Mouse (Mus musculus) adipocyte (in vitro differentiated cells): ENCODE data around the gene Ripk1.
"Not testable (repeated sequence)": the region's sequence is repeated elsewhere in the genome, so short reads cannot be mapped to it uniquely, and the experiment has no call there.

Experiments used
- DNase-seq: peaks from one replicate; pipeline ENCODE4 v3.0.0-alpha.2; 2016; ENCODE audit warnings: low spot score

Ripk1 gene

DNA sequence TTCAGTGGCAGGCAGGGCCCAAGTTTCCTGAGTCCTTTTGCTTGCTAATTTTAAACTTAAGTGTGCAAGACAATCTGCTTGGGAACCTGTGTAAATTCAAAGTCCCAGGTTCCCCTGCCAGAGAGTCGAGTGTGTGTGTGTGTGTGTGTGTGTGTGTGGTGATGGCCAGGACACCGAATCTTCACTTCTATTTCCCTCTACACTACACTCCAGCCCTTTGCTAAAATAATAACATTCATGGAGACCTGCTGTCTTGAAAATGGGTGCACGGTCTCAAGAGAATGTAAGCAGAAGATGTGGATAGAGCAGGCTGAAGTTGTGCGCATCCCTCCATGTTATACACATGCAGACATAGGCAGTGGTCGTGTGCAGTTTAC is 35.9 kb downstream of the Ripk1 start:
- no peak for DNase-seq

DNA sequence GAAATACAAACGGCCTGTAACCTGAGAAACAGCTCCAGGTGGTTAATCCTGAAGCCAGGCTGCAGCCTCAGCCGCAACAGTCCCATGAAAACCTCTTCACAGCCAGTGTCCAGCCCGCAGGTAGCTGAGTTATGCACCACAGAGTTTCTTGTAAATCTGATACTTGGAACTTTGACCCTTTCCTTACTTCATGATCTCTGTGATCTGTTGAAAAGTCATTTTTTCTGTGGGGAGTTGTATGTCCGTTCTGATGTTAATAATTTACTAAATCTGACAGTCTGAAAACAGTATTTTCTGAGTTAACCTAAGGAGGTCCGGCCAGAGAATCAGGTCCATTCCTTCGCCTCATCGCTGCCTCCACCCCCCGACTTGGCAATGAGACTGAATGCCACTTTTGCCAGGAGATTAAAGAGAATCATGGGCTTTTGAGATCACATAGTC is 36.8 kb downstream of the Ripk1 start:
- no peak for DNase-seq

DNA sequence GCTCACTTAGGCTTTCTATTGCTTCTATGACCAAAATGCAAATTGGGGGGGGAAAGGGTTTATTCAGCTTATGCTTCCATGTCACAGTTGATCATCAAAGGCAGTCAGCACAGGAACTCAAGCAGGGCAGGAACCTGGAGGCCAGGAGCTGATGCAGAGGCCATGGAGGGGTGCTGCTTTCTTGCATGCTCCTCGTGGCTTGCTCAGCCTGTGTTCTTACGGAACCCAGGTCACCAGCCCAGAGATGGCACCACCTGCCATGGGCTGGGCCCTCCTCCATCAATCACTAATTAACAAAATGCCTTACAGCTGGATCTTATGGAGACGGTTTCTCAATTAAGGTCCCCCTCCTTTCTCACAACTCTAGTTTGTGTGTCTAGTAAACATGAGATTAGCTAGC is 37.9 kb downstream of the Ripk1 start:
- no peak for DNase-seq

DNA sequence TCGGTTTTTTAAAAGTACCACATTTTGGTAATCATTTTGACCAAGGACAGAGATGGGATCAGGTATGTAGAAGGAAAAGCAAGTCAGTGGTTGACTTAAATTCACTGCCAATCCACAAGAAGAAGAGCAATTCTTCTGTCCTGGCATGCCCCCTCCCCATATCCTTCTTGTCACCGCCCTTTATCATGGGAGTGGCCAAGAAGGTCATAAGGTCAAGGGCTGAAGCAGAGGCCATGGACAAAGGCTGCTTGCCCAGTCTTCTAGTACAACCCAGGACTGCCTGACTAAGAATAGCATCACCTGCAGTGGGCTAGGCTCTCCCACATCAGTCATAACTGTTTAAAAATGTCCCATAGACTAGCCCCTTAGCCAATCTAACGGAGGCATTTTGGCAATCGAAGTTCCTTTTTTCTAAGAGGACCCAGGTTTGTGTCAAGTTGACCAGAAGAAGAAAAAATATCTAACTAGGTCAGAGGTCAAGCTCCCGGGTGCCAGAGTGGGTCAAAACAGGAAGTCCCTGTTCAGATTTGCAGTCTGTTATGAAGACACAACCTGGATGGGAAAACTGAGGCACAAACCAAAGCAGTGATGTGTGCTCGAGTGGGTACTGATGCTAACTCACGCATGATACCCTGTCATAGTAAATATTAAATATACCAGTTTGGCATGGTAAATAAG is 41.7 kb downstream of the Ripk1 start:
- DNase-seq = no peak

DNA sequence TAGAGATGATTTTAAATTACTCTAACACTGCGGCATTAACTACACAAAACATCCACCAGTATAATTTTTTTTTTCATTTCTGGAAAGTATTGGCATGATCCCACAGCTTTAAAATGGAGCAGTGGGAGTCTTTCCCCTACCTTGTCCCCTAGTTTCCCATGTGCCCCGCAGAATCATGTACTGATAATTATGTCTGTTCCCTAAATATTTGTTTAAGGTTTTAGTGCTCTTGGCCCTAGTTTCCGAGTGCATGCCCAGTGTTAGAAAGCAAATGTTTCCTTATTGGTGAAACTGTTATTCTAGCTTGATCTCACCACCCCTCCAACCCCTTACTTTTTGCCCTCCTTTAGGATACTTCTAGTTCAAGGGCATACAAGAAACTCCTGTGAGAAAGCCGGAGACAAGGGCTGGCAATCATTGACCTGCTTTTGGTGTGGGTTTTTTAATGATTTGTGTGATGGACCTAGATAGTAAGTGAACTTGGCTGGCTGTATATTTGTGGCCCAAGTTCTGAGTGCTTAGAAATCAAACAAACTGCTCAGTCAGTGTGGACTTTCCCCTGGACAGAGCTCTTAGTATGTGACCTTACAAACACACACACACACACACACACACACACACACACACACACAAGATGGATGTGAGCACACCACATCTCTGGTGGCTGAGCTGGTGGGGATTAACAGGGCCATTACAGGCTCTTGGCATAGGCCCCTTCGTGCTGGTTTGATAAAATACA is 43.5 kb downstream of the Ripk1 start:
- no peak for DNase-seq

DNA sequence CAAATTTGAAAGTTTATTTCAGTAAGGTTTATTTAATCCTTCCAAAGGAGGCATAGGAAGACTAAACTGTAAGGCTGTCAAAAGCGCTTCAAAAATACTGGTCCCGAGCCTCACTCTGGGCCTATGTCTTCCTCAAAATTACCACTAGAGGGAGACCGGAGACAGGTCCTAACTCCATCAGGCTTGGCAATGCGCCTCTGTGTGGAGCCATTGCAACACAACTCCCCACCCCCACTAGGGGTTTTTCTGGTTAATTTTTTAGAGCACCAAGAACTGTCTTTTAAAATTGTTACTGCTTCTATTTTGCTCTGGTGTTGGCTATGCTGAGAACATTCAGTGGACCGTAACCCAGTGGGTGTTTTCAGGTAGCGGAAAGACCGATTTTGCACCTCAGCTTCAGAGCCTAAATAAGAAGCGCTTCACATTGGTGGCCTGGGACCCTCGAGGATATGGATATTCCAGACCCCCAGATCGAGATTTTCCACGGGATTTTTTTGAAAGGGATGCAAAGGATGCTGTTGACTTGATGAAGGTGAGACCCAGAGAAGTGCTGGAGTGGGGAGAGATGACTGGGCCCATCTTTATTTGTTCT is 44.4 kb downstream of the Ripk1 start:
- peak; percentile 90 for DNase-seq

DNA sequence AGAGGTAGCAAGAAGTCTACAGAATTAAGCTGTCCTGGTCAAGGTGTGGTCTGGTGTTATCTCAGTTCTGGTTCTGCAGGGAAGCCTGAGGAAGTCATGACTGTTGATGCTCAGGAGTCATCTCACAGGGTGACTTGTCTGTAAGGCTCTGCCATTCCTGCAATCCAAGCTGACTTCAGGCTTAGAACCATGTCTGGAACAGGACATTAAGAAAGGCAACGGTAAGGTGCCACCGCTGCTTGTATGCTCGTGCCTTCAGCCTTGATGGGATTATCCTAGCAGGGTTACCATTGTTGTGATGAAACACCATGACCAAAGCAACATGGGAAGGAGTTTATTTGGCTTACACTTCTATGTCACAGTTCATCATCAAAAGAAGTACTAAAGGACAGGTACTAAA is 45.4 kb downstream of the Ripk1 start:
- DNase-seq = no peak

DNA sequence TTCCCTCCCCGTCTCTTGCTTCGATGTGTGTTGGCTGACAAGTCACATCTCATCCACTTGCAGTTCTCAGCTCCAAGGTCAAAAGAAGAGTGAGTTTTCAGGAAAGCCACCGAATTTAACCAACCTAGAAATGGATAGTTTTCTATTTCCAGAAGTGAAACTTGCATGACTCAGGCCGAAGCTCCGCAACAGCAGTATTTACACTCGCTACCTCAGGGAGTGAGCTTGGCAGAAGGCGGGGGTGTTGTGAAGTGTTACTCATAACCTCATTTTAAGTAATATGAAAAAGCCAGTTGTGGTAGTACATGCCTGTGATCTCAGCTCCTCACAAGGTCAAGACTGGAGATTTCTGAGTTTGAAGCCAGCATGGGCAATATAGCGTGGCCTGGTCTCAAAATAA is 48.3 kb downstream of the Ripk1 start:
- DNase-seq = no peak

DNA sequence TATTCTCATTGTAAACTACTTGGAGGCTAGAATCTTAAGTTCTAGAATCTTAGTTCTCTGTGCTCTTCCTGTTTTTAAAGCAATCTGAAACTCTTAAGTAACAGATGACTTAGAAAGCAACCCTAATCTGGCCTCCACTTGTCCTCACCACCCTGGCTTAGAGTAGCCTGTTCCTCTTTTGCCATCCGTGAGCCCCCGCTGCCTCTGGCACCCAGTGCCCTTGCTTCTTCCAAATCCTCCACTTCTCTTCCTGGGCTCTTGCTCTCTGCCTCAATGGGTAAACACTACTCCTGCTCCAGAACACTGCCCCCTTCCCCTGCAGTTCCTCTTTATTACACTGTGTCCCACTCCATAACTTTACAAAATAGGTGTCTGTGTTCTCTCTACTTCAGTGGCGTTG is 49.5 kb downstream of the Ripk1 start:
- no peak for DNase-seq

DNA sequence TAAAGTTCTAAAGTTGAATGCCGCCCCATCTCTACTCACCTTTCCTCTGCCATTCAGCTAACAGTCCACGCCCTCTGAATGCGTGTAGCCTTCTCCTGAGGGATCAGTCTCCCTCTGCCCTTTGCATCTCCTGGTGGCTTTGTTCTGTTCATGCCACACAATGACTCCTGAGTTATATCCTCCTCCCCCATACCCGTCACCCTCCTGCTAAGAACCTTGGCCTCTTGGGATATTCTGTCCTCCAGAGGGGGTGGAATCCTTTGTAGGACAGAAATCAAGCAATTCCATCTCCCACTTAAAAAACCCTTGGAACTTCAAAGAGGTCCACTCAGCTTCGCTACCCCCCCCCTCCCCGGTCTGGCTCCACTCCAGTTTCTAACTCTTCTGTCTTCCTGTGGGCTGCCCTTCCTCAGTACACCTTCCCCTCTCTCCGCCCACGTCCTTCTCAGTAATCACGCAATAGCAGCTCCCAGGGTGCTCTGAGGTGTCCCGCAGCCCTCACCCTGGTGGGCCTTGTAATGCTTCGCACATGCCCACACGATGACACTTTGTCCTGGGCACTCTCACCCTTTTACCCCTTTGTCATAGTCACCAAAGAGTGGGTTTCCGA is 51.6 kb downstream of the Ripk1 start:
- DNase-seq = no peak

DNA sequence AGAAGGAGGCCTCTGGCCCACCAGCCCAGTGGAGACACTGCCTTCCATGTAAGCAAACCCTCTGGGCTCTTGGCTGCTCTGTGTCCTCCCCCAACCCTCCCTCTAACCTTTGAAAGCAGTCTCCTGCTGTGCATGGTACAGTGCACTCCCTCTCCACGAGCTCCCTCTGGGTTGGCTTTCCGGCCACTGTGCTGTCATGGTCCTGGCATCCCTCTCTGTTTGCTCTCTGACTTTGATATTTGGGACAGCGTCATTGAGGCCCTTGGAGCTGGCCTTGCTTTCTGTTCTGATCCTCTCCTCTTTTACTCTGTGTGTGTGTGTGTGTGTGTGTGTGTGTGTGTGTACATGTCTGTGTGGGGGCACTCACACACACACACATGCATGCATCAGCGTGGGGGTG is 52.2 kb downstream of the Ripk1 start:
- DNase-seq = no peak

DNA sequence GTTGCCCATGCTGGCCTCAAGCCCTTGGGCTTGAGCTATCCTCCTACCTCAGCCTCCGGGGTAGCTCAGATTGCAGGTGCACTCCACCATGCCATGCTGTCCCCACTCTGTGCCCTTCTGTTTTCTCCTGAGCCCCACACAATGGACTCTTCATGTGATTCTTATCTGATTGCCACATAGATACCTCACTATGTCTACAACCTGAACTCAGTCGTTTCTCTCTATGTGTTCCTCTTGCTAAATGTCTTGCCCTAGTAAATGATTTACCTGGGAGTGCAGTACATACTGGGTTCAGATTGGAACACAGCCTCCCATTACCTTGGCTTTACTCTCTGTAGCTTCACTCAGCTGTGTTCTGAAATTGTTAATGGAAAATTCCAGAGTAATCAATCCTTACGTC is 52.8 kb downstream of the Ripk1 start:
- no peak for DNase-seq

DNA sequence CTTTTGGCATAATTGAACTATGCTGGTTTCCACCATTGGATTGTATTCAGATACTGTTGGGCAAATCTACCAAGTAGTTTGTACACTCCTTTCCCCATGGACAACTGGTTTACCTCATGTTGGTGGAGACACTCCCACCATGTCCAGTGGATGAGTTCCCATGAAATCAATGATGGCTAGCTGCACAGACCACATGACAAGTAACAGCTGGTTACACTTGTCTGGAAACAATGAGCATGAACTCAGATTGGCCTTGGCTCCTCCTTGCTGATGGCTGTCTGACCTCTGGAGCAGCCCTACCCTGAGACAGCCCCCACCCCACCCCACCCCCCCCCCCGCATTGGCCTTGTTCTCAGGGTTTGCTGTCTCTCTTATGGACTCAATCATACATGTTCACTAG is 55.1 kb downstream of the Ripk1 start:
- DNase-seq = no peak

DNA sequence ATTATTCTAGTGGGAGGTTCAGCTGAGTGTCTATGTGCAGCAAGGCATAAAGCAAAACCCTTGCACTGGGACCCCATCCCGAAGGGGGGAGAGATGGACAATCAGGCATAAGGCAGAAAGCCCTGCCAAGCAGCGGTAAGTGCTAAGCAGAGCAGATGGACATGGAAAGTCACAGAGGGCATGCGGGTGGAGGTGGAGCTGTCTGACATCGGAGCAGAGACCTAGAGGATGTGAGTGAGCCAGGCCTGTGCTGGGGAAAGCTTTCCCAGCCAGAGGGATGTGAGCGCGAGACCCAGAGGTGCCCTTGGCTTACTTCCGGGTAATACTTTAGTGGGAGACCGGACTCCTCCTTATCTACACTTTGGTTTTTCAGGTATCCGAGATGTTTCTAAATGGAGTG is 57.9 kb downstream of the Ripk1 start:
- no peak for DNase-seq

DNA sequence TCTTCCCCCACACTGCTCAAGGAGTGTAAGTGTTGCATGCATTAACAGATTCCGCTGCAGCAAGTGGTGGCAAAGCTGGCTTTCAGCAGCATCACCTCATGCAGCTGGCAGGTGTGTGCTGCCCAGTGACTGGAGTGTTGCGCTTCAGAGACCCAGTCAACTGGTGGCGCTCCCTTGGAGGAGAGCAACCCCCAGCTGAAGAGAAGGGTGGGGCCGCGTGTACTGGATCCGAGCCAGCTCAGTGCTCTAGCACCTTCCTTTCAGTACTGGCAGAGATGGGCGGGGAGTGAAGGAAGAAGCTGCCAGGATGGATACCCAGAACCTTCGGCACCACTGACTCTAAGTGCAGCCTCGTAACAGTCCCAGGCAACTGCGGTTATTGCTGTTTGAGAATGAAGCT is 60.3 kb downstream of the Ripk1 start:
- no peak for DNase-seq

DNA sequence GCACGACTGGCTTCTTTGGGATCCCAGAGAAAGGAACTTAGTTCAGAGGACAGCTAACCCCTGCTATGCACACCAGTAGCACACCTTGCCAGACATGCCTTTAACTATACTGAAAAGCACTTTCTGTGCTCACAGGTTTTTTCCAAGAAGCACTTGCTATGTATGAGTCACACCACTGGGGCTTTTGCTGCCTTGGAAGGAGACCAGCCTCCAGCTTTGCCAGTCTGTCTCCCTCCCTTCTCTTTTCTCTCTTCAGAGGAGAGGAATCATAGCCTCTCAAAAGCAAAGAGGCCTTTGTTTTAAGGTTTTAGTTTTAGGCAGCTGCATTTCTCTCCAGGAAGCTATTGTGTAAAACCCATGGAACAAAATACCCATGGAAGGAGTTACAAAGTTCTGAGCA is 64.2 kb downstream of the Ripk1 start:
- DNase-seq = peak; percentile 36

DNA sequence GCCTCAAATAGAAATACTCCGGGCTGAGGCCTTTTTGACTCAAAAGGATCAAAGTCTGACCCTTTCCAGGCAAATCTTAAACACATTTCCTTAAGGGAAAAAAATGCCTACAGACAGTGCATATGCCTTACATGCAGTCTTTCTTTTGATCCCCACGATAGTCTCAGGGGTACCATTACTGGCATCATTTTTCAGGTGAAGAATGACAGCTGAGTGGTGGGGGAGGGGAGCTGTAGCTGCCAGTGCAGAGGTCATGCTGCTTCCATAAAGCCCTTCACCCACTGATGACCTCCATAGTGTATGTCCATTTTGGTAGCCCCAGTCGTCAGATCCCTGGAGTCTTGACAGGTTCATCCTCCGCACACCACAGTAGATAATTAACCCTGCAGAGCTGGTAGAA is 68.1 kb downstream of the Ripk1 start:
- DNase-seq = no peak

DNA sequence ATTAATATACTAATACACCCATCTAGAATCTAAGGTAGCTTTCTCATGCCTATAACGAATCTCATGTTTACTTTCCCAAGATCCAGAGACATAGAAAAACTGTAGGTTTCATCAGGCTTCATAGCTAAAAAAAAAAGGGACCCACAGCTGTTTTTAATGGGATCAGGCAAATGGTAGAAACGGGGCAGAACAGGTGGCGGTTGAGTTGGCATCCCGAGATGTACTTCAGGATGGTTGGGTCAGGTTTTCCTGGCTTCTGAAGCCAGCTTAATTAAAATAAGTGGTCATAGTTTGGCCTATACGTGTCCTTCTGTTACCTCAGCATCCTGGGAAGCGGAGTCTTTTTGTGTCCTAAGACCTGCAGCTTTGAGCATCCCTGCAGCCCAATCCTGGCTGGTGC is 69.7 kb downstream of the Ripk1 start:
- DNase-seq = no peak

DNA sequence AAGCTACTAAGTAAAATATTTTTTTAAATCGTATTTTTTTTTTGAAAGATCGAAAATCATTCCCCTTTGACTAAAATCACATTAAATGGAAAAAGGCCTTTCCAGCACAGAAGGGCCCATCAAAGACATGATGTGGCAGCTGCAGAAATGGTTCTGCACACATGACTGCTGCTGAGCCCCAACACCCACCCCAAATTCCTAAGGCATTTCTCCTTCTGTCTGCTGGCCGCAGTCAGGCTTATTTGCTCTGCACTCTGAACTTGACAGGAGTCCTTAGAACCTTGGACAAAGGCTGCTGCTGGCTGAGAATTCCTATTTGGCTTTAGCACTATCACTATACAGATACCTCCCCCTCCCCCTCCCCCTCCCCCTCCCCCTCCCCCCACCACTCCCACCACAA is 70.7 kb downstream of the Ripk1 start:
- DNase-seq = no peak

DNA sequence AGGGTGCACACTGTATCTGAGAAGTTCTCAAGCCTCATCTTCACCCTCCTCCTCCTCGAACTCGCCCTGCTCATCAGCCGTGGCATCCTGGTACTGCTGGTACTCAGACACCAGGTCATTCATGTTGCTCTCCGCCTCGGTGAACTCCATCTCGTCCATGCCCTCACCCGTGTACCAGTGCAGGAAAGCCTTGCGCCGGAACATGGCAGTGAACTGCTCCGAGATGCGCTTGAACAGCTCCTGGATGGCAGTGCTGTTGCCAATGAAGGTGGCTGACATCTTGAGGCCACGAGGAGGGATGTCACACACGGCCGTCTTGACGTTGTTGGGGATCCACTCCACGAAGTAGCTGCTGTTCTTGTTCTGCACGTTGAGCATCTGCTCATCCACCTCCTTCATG is 72.3 kb downstream of the Ripk1 start:
- DNase-seq = not testable (repeated sequence)

DNA sequence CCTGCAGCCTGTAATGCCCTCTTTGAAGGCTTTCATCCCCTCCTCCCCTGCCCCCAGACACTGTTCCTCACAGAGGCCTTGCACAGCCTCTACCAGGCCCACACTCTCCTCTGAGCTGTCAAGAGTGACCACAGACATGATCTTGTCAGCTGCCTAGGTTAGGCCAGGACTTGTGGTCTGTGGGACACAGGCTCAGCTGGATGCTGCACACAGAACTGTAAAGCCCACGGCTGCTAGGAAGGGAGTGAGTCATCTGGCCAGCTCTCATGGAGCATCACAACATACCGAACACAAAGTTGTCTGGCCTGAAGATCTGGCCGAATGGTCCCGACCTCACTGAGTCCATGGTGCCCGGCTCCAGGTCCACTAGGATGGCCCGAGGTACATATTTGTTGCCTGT is 73.7 kb downstream of the Ripk1 start:
- not testable (repeated sequence) for DNase-seq

DNA sequence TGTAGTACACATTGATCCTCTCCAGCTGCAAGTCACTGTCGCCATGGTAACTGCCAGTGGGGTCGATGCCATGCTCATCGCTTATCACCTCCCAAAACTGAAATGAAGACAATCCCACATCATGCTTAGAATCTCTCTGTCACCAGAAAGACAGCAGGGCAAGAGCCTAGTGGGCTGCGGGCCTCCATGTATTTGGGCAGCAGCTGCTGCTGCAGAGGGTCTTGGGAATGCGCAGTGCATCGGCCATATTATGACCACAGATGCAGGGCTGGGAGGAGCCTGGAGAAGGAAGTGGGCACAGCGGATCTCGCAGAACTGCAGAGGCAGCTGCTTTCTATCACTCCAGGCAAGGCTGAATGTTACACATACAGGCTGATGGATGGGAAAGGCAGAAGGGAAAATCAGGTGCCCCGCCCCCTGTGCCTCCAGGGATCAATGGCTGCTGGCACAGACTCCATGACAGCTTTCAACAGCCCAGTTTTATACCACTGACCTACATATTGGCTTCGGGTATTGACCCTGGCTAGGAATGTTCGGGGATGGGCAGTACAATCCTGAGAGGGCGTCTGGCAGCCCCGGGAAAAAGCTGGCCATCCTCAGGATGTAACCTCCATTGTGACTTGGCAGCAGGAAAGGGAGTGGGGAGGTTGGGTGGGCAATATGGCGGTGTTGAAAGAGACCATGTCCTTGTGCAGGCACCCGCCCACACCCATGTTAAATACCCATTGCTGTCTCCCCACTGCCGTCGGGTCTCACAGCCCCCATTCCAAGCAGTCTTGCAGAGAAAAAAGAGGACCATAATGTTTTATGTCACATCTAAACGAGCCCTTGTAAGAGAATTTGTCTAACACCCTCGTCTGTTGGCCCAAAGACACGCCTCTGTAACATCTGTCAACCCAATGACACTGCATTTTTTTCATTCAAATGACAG is 74.7 kb downstream of the Ripk1 start:
- peak; percentile 22 for DNase-seq
